Mouse (Mus musculus) inflammation-experienced regulatory T-cells, adult 6 months (primary cell): ENCODE measurements around the gene Mfge8. TPM values are rescaled to one million over a fixed set of nuclear protein-coding genes. Genes with fewer than 3 reads are reported as not detected.

ENCODE experiments used
- ATAC-seq: one replicate; pipeline ENCODE4 v1.8.0; 2017
- polyA plus RNA-seq, 3 experiments: library from polyadenylated mRNA; unstranded; fragments of 100-300 nt; shearing (Covaris generic); gene quantifications; one replicate each; pipeline ENCODE4 v1.2.1; 2017

Mfge8 gene
- polyA plus RNA-seq, 3 experiments from 2014 or later, result 16.7 to 18.5 (median 18.4) TPM

DNA sequence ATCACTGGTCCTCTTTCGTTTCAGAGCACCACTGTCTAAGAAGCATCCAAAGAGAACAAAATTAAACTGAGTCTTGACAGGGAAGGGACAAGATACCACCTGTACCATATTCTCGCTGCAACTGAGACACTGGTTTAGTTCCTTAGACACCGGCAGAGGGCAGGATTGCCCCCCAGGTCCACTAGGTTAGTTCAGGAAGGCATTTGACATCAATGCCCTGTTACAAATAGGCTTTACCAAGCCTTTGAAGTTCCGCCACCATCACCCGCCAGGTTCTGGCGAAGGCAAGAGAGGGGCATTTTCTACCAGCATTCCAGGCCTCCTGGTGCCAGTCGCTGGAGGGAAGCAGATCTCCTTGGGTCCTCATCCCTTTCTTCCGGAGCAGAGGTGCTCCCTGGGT lies 19.0 kb downstream of the Mfge8 start:
- ATAC-seq, result no peak

DNA sequence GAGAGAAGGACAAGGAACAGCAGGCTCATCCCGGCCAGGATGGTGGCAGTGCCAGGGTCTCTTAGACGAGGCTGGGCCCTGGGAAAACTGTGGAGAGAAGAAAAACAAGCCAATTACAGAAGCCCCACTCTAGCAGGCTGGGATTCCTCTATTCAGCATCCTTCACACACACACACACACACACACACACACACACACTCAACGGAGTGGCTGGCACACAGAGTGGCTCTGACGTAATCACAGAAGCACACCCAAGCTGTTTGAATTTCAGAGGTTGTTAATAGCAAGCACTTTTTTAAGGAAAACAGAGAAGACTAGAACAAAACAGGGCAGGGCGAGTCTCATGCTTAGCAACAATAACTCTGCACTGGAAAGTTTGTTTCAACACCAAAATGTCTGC lies 25.4 kb downstream of the Mfge8 start:
- no peak for ATAC-seq

DNA sequence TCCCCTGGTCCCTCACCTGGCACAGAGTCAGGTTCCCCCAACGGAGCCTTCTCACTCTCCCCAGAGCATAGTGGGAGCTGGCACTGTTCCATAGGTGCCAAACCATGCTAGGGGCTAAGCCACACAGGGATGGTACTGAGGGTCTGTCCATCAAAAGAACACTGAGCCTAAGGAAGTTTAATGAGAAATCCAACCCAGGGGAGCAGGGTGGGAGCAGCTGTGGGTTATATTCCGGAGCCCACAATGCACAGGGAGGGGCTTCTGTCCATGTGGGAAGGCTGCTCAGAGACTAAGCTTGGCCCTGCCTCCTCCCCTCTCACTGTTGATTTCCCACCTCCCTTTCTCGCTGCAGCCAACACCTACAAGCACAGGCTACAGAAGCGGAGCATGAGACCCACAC lies 35.0 kb downstream of the Mfge8 start:
- no peak for ATAC-seq

DNA sequence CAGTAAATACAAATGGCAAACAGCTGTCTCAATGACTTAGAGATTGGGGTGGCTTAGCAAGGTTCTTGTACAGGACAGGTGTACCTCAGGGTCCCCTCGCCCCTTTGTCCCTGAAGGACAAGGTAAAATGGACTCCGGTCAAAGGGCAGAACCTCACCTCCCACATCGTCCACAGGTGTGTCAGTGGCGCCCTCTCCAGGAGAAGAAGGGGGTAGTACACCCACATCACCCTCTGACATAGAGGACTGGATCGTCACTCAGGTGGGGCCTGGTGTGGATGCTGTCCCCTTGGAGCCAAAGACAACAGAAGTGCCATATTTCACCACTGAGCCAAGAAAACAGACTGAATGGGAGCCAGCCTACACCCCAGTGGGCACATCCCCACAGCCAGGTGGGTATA lies 52.4 kb downstream of the Mfge8 start:
- ATAC-seq, result no peak

DNA sequence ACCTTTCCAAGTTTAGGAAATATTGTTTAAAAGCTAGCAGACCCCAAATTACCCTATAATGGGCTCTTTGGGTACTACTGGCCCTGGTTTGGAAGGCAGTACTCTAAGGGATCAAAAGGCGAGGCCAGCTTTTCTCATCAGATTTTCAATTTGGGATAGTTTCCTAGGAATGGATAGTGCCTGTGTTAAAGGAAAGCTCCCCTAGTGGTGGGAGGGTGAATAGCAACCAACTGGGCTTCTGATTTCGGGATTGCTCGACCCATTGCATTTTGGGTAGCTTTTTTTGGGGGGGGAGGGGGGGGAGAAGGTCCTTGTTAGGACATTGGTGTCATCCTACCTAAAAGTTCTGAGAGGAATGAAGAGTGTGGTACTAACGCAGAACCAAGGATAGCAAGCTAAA lies 59.7 kb downstream of the Mfge8 start:
- ATAC-seq, result no peak

Other genes with a start within 250 kb of the Mfge8 start
- 10 to 100 TPM; 89.9 to 95.8 (median 92.5) TPM for gene Isg20, start 235.6 kb downstream of the Mfge8 start, polyA plus RNA-seq
- gene Acan, start 95.6 kb downstream of the Mfge8 start, polyA plus RNA-seq, result not detected
- not detected for gene Hapln3, start 18.0 kb downstream of the Mfge8 start, polyA plus RNA-seq
- 10 to 100 TPM; 16.0 to 35.6 (median 29.9) TPM for gene Abhd2, start 124.1 kb upstream of the Mfge8 start, polyA plus RNA-seq
- gene Rlbp1, start 238.0 kb upstream of the Mfge8 start, polyA plus RNA-seq, result not detected
- gene Fanci, start 242.9 kb upstream of the Mfge8 start, polyA plus RNA-seq, result 1 to 10 TPM; 3.2 to 8.4 (median 6.1) TPM